Mouse (Mus musculus): ENCODE results near the gene Mrtfb. TPM values are rescaled to one million over a fixed set of nuclear protein-coding genes. Genes with fewer than 3 reads are reported as not detected.

Gene Mrtfb
- polyA plus RNA-seq, 1 experiment from 2014 or later = 19.8 TPM

DNA sequence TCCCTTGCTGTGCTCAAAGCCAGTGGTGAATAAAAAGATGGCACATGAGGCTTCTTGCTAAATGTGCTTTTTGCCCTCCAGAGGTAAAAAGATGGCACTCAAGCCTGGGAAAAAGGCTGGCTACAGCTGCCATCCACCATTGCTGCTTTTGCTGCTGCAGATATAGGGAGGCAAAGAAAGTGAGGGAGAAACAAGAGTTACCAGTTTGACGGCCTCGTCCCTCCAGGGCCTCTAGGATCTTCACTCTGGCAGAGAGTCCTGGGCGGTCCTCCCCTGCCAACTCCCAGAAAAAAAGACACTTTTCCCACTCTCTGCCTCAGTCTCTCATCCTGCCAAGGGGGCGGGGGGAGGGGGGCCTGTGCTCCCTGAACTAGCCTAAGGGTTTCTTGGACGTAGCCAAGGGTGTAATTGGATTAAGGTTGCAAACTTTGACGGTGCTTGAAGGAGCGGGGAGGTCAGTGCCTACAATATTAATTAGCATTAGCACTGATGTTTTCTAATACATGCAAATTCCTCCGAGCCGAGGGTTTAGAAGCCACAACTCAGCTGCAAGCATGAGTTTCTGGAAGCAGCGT, 197.8 kb downstream of the Mrtfb start:
- Histone ChIP-seq H3K9me3 (replicated peaks; ENCODE audit: low read length) (no peaks in the 10 kb centered on the region), H3K27ac (no peak overlapping the region), H3K36me3 (ENCODE audit: insufficient read depth, low read length) (no peaks in the 10 kb centered on the region), H3K4me3 (replicated peaks; ENCODE audit: low read depth, low read length) (no peak overlapping the region), H3K9ac (ENCODE audit: low read depth, low read length) (no peak overlapping the region), H3K4me1 (replicated peaks; ENCODE audit: insufficient read depth, low read length) (no peaks in the 10 kb centered on the region), H3K27me3 (ENCODE audit: insufficient read depth, low read length) (no peaks in the 10 kb centered on the region), H3K4me2 (ENCODE audit: low read length) (no peak overlapping the region)
- no peak for ATAC-seq (replicated peaks; ENCODE audit: low FRiP score, low read depth)
- no peak for DNase-seq (ENCODE audit: low spot score)
- no peak for TF ChIP-seq CTCF (IDR thresholded peaks at IDR 0.05; ENCODE audit: low read depth)
- 49% methylated on average over 10 of the region's 10 CpGs for WGBS

DNA sequence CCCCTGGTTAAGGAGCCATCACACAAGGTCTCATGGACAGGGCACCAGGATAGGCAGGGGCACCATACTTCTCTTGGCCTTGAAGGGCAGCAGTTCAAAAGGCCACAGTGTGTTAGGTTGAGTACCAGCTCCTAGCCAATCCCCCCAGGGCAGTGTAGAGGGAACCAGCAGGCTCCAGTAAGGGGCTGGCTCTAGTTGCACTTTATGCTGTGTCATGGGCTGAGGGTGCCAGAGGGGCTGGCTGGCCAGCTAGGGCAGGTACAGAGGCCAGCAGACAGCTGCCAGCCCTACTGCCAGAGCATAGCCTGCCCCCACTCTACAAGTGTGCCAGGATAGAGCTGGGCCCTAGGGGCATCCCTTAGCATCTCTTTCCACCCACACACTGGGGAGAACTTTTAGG, 199.3 kb downstream of the Mrtfb start:
- Histone ChIP-seq H3K9ac (ENCODE audit: low read depth, low read length) (no peak overlapping the region), H3K4me1 (replicated peaks; ENCODE audit: insufficient read depth, low read length) (no peaks in the 10 kb centered on the region), H3K27ac (no peak overlapping the region), H3K4me3 (replicated peaks; ENCODE audit: low read depth, low read length) (no peak overlapping the region), H3K27me3 (ENCODE audit: insufficient read depth, low read length) (no peaks in the 10 kb centered on the region), H3K36me3 (ENCODE audit: insufficient read depth, low read length) (no peaks in the 10 kb centered on the region), H3K9me3 (replicated peaks; ENCODE audit: low read length) (no peaks in the 10 kb centered on the region), H3K4me2 (ENCODE audit: low read length) (no peak overlapping the region)
- TF ChIP-seq CTCF (IDR thresholded peaks at IDR 0.05; ENCODE audit: low read depth) = no peak
- DNase-seq (ENCODE audit: low spot score) (no peak), ATAC-seq (replicated peaks; ENCODE audit: low FRiP score, low read depth) (no peak)

DNA sequence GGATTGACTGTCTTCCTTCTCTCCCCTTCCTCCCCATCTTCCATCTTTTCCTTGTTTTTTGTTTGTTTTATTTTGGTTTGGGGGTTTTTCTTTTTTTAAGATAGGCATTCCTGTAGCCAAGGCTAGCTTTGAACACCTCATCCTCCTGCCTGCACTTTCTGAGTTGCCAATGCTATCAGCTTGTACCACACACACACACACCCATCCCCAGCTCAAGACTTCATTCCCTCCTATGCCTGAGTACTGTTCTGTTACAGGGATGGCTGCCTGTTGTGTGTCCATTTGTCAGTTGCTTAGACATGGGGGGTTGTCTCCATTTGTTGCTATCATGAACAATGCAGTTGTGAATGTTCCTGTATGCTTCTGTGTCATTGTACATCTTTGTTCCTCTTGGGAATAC, 202.3 kb downstream of the Mrtfb start:
- no peaks in the 10 kb centered on the region for H3K36me3 ChIP-seq (ENCODE audit: insufficient read depth, low read length)
- no peak for ATAC-seq (replicated peaks; ENCODE audit: low FRiP score, low read depth)
- H3K27me3 ChIP-seq (ENCODE audit: insufficient read depth, low read length) = no peaks in the 10 kb centered on the region
- no peak overlapping the region for H3K9ac ChIP-seq (ENCODE audit: low read depth, low read length)
- no peak for TF ChIP-seq CTCF (IDR thresholded peaks at IDR 0.05; ENCODE audit: low read depth)
- no peak overlapping the region for H3K4me3 ChIP-seq (replicated peaks; ENCODE audit: low read depth, low read length)
- H3K4me1 ChIP-seq (replicated peaks; ENCODE audit: insufficient read depth, low read length) = no peaks in the 10 kb centered on the region
- H3K27ac ChIP-seq = no peak overlapping the region
- H3K4me2 ChIP-seq (ENCODE audit: low read length) = no peak overlapping the region
- no peaks in the 10 kb centered on the region for H3K9me3 ChIP-seq (replicated peaks; ENCODE audit: low read length)
- DNase-seq (ENCODE audit: low spot score) = no peak

GRCm38 (mm10) chr16:13460071-13460470, 203.8 kb downstream of the Mrtfb start:
- 50% methylated on average over 1 of the region's 1 CpGs for WGBS
- Histone ChIP-seq H3K36me3 (ENCODE audit: insufficient read depth, low read length) (no peaks in the 10 kb centered on the region), H3K9me3 (replicated peaks; ENCODE audit: low read length) (no peaks in the 10 kb centered on the region), H3K9ac (ENCODE audit: low read depth, low read length) (no peak overlapping the region), H3K4me3 (replicated peaks; ENCODE audit: low read depth, low read length) (no peak overlapping the region), H3K27me3 (ENCODE audit: insufficient read depth, low read length) (no peaks in the 10 kb centered on the region), H3K27ac (no peak overlapping the region), H3K4me1 (replicated peaks; ENCODE audit: insufficient read depth, low read length) (no peaks in the 10 kb centered on the region), H3K4me2 (ENCODE audit: low read length) (no peak overlapping the region)
- no peak for TF ChIP-seq CTCF (IDR thresholded peaks at IDR 0.05; ENCODE audit: low read depth)
- ATAC-seq (replicated peaks; ENCODE audit: low FRiP score, low read depth) (no peak), DNase-seq (ENCODE audit: low spot score) (no peak)

GRCm38 (mm10) chr16:13460777-13461408, 204.6 kb downstream of the Mrtfb start:
- ATAC-seq (replicated peaks; ENCODE audit: low FRiP score, low read depth) (no peak), DNase-seq (ENCODE audit: low spot score) (no peak)
- TF ChIP-seq CTCF (IDR thresholded peaks at IDR 0.05; ENCODE audit: low read depth) = no peak
- Histone ChIP-seq H3K9ac (ENCODE audit: low read depth, low read length) (no peak overlapping the region), H3K27me3 (ENCODE audit: insufficient read depth, low read length) (no peaks in the 10 kb centered on the region), H3K27ac (no peak overlapping the region), H3K4me3 (replicated peaks; ENCODE audit: low read depth, low read length) (no peak overlapping the region), H3K4me2 (ENCODE audit: low read length) (no peak overlapping the region), H3K36me3 (ENCODE audit: insufficient read depth, low read length) (no peaks in the 10 kb centered on the region), H3K4me1 (replicated peaks; ENCODE audit: insufficient read depth, low read length) (no peaks in the 10 kb centered on the region), H3K9me3 (replicated peaks; ENCODE audit: low read length) (no peaks in the 10 kb centered on the region)
- 58% methylated on average over 3 of the region's 3 CpGs for WGBS

- H3K4me2 ChIP-seq (ENCODE audit: low read length) = no peak overlapping the region
- WGBS = 92% methylated on average over 5 of the region's 5 CpGs
- H3K4me3 ChIP-seq (replicated peaks; ENCODE audit: low read depth, low read length) = no peak overlapping the region
- DNase-seq (ENCODE audit: low spot score) (no peak), ATAC-seq (replicated peaks; ENCODE audit: low FRiP score, low read depth) (no peak)
- no peak overlapping the region for H3K9ac ChIP-seq (ENCODE audit: low read depth, low read length)
- H3K27me3 ChIP-seq (ENCODE audit: insufficient read depth, low read length) = no peaks in the 10 kb centered on the region
- peak; percentile 21; the same call in 1 of the 2 replicates for TF ChIP-seq CTCF (IDR thresholded peaks at IDR 0.05; ENCODE audit: low read depth)
- H3K36me3 ChIP-seq (ENCODE audit: insufficient read depth, low read length) = no peaks in the 10 kb centered on the region
- H3K27ac ChIP-seq = no peak overlapping the region
- no peaks in the 10 kb centered on the region for H3K9me3 ChIP-seq (replicated peaks; ENCODE audit: low read length)
- H3K4me1 ChIP-seq (replicated peaks; ENCODE audit: insufficient read depth, low read length) = no peaks in the 10 kb centered on the region
These were observed 208.4 kb downstream of the Mrtfb start for GRCm38 (mm10) chr16:13464662-13465061.

MicroRNAs within 50 kb of the gene (microRNA counts, 519-probe panel; counts per million panel counts)
- microRNA mmu-miR-193b = 5,147 counts per million, percentile 84 among the panel's probes with 10 or more counts

Small RNA genes lying within 50 kb of the gene (microRNA-seq; reads per million reads assigned to microRNA genes)
- gene Mir193b = 34.1 reads per million, percentile 40 among the genes with 10 or more reads in this experiment
- not detected for gene Mir365-1

Other genes with a start within 250 kb of the Mrtfb start
- 9.9 and 11.0 TPM in 2 replicates for gene Ercc4, start 146.8 kb upstream of the Mrtfb start, polyA plus RNA-seq (2015; fragmentation: Nextera tagmentation; extraction: Ambion mirVana)

Measured in kidney, postnatal 0 days (tissue).